Mouse (Mus musculus) cerebellum, adult 11-12 months (tissue): ENCODE data around the gene Wnt9a.
"Not testable (repeated sequence)": the region's sequence is repeated elsewhere in the genome, so short reads cannot be mapped to it uniquely, and the experiment has no call there.

ENCODE experiments used
- DNase-seq: peaks from one replicate; pipeline ENCODE4 v3.0.0; 2022

Gene Wnt9a

GRCm38 (mm10) chr11:59306461-59307421 is at the start of gene Wnt9a:
TSS of gene Wnt9a (plus strand) at chr11:59306928.
- no peak for DNase-seq

- DNase-seq, result no peak
Observed at GRCm38 (mm10) chr11:59259647-59260046, 47.1 kb upstream of the Wnt9a start.

- DNase-seq, result no peak
Observed at GRCm38 (mm10) chr11:59260706-59261493, 45.8 kb upstream of the Wnt9a start.

DNA sequence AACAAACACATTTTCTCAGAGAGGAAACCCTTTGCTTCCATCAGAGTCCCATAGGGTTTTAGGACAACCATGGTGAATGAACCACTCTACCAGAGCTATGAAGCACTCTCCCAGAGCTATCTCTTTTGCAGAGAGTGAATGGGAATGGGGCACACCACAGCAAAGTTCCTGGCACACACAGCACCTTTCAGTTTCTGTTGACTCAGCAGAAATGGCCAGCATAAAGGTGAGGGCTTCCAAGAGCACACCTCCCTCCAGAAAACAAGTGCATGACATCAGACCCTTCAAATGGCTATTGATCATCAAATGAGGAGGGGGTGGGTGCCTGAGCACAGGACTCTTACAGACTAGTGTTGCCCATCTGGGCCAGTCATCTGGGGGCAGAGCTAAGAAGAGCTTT is 44.4 kb upstream of the Wnt9a start:
- DNase-seq, result no peak

DNA sequence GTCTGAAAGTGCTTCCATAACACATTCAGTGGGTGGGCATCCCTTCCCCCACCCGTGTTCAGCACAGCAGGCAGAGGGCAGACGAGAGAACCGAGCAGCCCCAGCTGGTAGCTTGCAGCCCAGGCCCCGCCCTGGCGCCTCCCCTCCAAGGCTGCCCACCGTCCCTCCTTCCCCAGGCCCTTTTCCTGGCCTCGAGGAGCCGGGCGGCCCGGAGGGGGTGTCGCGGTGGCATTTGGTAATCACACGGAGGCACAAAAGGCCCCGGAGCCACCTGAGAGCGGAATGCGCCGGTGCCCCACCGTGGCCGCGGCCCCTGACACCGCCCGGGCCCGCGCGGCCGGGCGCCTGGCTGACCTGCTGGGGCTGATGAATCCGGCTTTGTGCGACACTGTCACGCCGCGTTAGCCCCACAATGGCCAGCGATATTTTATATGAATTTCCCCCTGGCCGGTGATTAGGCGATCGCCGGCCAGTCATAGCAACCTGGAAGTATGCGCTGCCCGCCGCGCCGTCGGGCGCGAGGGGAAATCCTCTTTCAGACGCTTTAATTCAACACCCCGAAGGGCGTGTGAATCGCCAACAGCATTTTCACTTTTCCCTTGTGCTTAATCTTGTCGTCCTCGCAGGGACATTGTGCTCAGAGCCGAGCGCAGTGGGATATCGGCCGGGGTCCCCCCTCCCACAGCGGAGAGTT is 42.7 kb upstream of the Wnt9a start:
- no peak for DNase-seq

- no peak for DNase-seq
Observed at GRCm38 (mm10) chr11:59264593-59264992, 42.1 kb upstream of the Wnt9a start.

- no peak for DNase-seq
Observed at GRCm38 (mm10) chr11:59265154-59265813, 41.4 kb upstream of the Wnt9a start.

- DNase-seq, result no peak
Observed at GRCm38 (mm10) chr11:59266727-59267126, 40.0 kb upstream of the Wnt9a start.

DNA sequence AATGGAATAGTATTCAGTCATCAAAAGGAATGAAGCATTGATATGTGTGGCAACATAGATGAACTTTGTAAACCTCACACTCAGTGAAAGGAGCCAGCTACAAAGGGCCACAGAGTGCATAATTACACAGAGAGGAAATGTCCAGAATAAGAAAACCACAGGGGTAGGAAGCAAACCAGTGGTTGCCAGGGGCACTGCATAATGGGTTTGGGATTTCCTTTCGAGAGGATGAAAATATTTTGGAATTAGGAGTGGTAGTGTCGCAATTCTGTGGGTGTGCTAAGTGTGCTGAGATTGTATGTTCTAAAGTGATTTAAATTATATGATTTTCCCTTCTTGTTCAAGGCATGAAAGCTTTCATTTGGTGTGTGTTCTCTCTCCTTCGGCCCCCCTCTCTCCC is 32.5 kb upstream of the Wnt9a start:
- no peak for DNase-seq

DNA sequence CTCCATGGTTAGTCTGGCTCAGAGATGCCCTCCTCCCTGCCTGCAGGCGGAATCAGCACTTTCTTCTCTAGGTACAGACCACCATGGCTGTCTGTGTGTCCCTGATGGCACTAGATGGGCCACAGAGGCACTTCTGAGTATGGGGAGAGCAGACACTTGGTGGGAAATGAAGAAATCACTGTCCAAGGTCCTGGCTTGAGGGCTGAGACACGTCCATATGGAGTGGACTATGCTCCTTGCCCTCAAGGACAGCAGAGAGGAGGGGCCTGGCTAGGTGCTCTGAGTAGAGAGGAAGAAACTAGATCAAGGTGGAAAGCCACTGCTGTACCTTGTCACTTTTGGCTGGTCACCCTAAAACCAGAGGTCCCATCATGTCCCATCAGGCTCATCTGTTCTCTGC is 29.9 kb upstream of the Wnt9a start:
- no peak for DNase-seq

DNA sequence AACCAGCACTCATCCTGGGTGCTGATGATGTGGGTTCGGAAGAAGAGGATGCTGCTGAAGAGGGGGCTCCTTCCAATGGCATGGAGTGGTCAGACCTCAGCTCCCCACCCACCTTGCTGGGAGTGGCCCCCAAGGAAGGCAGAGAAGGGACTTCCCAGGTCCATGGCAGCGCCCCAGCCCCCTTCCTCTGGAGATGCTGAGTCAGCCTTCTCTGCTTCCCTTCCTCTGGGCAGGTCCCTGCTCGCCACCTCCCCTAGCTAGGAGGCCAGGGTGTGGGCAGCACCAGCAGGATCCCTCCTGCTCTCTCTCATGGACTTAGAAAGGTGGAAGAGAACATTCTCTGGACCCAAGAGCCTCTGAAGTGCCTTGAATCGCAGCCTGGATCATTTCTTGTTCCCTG is 28.7 kb upstream of the Wnt9a start:
- no peak for DNase-seq

GRCm38 (mm10) chr11:59282111-59282510 is 24.6 kb upstream of the Wnt9a start:
- DNase-seq, result no peak

DNA sequence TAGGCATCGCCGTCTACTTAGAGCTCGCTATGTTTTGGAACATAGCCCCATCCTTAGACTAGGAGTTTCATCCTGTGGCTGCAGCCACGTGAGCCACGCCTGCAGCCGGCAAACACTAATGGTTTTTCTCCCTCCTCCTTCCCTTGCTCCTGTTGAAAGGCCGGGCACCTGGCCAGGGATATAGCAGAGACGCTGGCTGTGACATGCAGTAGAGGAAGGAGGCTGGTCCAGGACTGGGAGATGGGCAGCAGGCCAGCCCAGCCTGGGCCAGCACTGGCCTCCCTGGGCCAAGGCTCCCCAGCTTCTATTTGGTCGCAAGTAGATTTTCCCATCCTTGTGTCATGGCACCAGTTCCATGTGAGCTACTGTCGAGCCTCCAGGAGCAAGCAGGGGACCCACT is 23.8 kb upstream of the Wnt9a start:
- DNase-seq, result peak; percentile 88

DNA sequence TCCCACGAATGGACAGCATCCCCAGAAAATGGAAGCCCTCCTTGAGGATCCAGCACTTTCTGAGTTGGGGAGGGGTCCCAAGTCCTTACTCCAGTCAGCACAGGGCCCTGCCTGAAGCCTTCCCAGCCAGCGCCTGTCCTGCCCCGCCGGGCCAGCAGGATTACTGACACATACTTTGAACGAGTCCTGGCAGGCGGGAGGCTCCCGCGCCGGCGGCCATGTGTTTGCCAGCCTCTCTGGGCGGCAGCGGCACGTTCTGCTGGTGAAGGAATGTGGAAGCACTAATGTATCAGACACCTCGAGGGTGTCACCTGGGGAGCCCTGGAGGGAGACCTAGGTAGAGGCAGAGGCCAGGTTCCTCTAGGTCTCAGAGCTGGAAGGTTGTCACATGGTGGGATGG is 22.6 kb upstream of the Wnt9a start:
- peak; percentile 19 for DNase-seq

- no peak for DNase-seq
Observed at GRCm38 (mm10) chr11:59289706-59290105, 17.0 kb upstream of the Wnt9a start.

DNA sequence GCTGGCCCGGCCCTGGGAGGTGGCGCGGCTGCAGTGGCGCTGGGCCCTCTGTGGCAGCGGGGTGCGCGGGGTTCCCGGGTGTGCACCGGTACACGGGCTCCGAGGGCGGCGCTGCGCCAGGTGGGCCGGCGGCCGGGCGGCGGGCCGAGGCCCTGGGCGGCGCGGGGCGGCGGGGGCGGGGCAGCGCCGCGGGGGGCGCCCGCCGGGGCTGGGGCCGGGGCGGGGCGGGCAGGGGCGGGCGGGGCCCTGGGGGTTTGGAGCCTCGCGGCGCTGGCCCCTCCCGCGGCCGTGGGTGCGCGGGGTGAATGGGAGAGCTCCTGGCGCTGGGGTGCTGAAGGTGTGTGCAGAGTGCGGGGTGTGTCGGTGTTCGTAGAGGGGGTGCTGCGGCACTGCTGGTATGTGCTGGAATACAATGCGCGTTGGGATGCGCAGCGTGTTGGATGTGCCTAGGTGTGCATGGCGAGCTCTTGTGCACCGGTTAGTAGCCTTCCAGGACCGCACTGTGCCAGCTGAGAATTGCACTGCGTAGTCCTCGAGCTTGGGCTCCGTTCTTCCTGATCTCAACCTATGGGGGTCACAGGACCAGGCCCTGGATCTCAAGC is 15.9 kb upstream of the Wnt9a start, which contains the start of gene Wnt3a:
Wnt3a (minus strand) TSS at position 51 of the 602 bp plus-strand sequence.
- no peak for DNase-seq

- DNase-seq, result no peak
Observed at GRCm38 (mm10) chr11:59293616-59294015, 13.1 kb upstream of the Wnt9a start.

- no peak for DNase-seq
Observed at GRCm38 (mm10) chr11:59297941-59298340, 8.8 kb upstream of the Wnt9a start.

- no peak for DNase-seq
Observed at GRCm38 (mm10) chr11:59300185-59300584, 6.5 kb upstream of the Wnt9a start.

- not testable (repeated sequence) for DNase-seq
Observed at GRCm38 (mm10) chr11:59301053-59301452, 5.7 kb upstream of the Wnt9a start.

DNA sequence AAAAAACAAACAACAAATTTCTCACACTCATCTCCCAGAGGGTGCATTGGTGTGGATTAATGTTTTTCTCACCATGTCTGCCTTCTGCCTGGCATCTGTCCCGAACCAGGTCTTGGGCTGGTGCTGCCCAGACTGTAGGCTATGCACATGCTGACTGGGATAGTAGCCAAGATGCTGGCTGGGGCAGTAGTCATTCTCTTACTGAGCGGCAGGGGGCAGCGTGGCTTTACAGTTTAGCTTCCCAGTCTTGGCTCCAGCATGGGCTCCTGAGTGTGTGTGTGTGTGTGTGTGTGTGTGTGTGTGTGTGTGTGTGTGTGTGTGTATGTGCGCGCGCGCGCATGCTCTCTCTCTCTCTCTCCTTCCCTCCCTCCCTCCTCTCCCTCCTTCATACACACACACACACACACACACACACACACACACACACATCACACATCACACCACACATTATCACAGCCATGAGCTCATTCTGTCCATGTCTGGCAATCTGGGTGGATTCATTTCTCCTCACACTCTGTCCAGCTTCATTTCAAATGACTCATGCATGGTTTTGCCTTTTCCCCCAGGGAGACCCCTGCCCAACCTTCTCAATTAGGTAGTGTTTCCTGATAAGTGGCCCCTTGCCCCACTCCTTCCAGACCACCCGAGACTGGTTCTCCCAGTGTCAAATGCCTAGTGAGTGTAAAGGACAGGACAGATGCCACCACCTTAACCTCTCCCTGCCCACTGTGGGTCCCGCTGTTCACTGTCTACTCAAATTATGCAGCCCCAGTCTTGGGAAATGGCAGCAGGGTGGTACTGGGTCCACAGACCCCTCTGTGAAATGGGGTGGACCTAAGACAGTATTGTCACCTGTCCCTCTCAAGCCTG is 3.8 kb upstream of the Wnt9a start:
- peak; percentile 86 for DNase-seq
